Mouse (Mus musculus) limb, embryonic 10.5 days (tissue): ENCODE results near the gene Tcn2. TPM values are rescaled to one million over a fixed set of nuclear protein-coding genes. Genes with fewer than 3 reads are reported as not detected.
A peak's percentile ranks its signal among the peaks of the same experiment; 100 is the strongest.

Source experiments
- DNase-seq: peaks from one replicate; pipeline ENCODE4 v3.0.0-alpha.2; 2017; ENCODE audit warnings: low spot score
- H3K27ac ChIP-seq: fragments of 300-500 bp; sonication (generic); 2 replicates; pipeline ENCODE4 v1.5.1; 2016; ENCODE audit warnings: mild to moderate bottlenecking
- H3K27me3 ChIP-seq: fragments of 300-500 bp; sonication (generic); 2 replicates; pipeline ENCODE4 v1.6.1; 2016; ENCODE audit warnings: low read depth, mild to moderate bottlenecking; ENCODE audit not compliant: poor library complexity, severe bottlenecking
- H3K36me3 ChIP-seq: fragments of 300-500 bp; sonication (generic); 2 replicates; pipeline ENCODE4 v1.6.1; 2016; ENCODE audit warnings: mild to moderate bottlenecking, moderate library complexity
- H3K4me1 ChIP-seq: fragments of 300-500 bp; sonication (generic); 2 replicates; pipeline ENCODE4 v1.6.1; 2016
- H3K4me3 ChIP-seq: fragments of 300-500 bp; sonication (generic); 2 replicates; pipeline ENCODE4 v1.5.1; 2016; ENCODE audit warnings: mild to moderate bottlenecking, moderate library complexity
- H3K9me3 ChIP-seq: fragments of 300-500 bp; sonication (generic); replicated peaks from 2 replicates; pipeline ENCODE4 v1.6.1; 2016; ENCODE audit warnings: mild to moderate bottlenecking
- WGBS: fragments of 180-500 bp; shearing (Covaris S2); methylation state at CpG from one replicate; pipeline ENCODE4 v1.1.7; 2016; 5-methylcytosine and 5-hydroxymethylcytosine counted together
- polyA plus RNA-seq: library from polyadenylated mRNA; unstranded; fragments of >200 nt; fragmentation: Nextera tagmentation; extraction: Ambion mirVana; gene quantifications from 2 replicates; pipeline ENCODE4 v1.2.1, GENCODE M21; 2016

The Tcn2 gene
- 19.5 and 23.9 TPM in 2 replicates for polyA plus RNA-seq

GRCm38 (mm10) chr11:3931511-3932211 is at the start of gene Tcn2:
Tcn2 (minus strand) TSS chr11:3932159.
- H3K36me3 ChIP-seq: no peaks in the 10 kb centered on the region; the same call in 1 of the 2 replicates
- H3K4me1 ChIP-seq: peaks cover 10% of the 10 kb centered on the region
- DNase-seq: peak; percentile 86
- H3K9me3 ChIP-seq: no peaks in the 10 kb centered on the region
- H3K27me3 ChIP-seq: no peaks in the 10 kb centered on the region
- H3K4me3 ChIP-seq: peak within 1 kb of the TSS; percentile 62
- 0% methylated on average over 18 of the region's 26 CpGs for WGBS
- H3K27ac ChIP-seq: peak within 1 kb of the TSS; percentile 75

- H3K9me3 ChIP-seq: no peaks in the 10 kb centered on the region
- H3K4me3 ChIP-seq: no peak overlapping the region
- WGBS: 74% methylated on average over 6 of the region's 6 CpGs
- peaks cover 22% of the 10 kb centered on the region for H3K4me1 ChIP-seq
- H3K27me3 ChIP-seq: peaks cover 31% of the 10 kb centered on the region
- no peak for DNase-seq
- H3K27ac ChIP-seq: no peak overlapping the region
- peaks cover 52% of the 10 kb centered on the region for H3K36me3 ChIP-seq
These were observed 49.6 kb upstream of the Tcn2 start for GRCm38 (mm10) chr11:3981536-3981935.

GRCm38 (mm10) chr11:3978421-3978820 is 46.5 kb upstream of the Tcn2 start:
- no peaks in the 10 kb centered on the region for H3K9me3 ChIP-seq
- H3K36me3 ChIP-seq: peaks cover 84% of the 10 kb centered on the region
- 92% methylated on average over 5 of the region's 5 CpGs for WGBS
- H3K27ac ChIP-seq: no peak overlapping the region
- DNase-seq: no peak
- no peak overlapping the region for H3K4me3 ChIP-seq
- peaks cover 7% of the 10 kb centered on the region for H3K4me1 ChIP-seq
- H3K27me3 ChIP-seq: peaks cover 14% of the 10 kb centered on the region

GRCm38 (mm10) chr11:3976678-3977077 is 44.7 kb upstream of the Tcn2 start, which contains the start of gene 4930556J24Rik:
4930556J24Rik (minus strand) TSS chr11:3976778.
- H3K4me3 ChIP-seq: no peak within 1 kb of the TSS
- peaks cover 99% of the 10 kb centered on the region for H3K36me3 ChIP-seq
- 93% methylated on average over 6 of the region's 6 CpGs for WGBS

GRCm38 (mm10) chr11:3974311-3974710 is 42.4 kb upstream of the Tcn2 start:
- Histone ChIP-seq H3K9me3 (no peaks in the 10 kb centered on the region), H3K27ac (no peak overlapping the region), H3K27me3 (no peaks in the 10 kb centered on the region), H3K4me1 (no peaks in the 10 kb centered on the region), H3K4me3 (no peak overlapping the region), H3K36me3 (peaks cover 100% of the 10 kb centered on the region)
- DNase-seq: no peak
- WGBS: 83% methylated on average over 3 of the region's 3 CpGs

More at GRCm38 (mm10) chr11:3976678-3977077, 44.7 kb upstream of the Tcn2 start, which contains the start of gene 4930556J24Rik:
- H3K9me3 ChIP-seq: no peaks in the 10 kb centered on the region
- H3K4me1 ChIP-seq: no peaks in the 10 kb centered on the region
- DNase-seq: no peak
- H3K27me3 ChIP-seq: no peaks in the 10 kb centered on the region
- no peak within 1 kb of the TSS for H3K27ac ChIP-seq

GRCm38 (mm10) chr11:3973081-3973480 is 41.1 kb upstream of the Tcn2 start:
- WGBS: 91% methylated on average over 7 of the region's 7 CpGs
- no peaks in the 10 kb centered on the region for H3K4me1 ChIP-seq
- no peaks in the 10 kb centered on the region for H3K27me3 ChIP-seq
- no peak for DNase-seq
- no peaks in the 10 kb centered on the region for H3K9me3 ChIP-seq
- H3K4me3 ChIP-seq: no peak overlapping the region
- H3K27ac ChIP-seq: no peak overlapping the region
- peaks cover 100% of the 10 kb centered on the region for H3K36me3 ChIP-seq

GRCm38 (mm10) chr11:3970361-3970760 is 38.4 kb upstream of the Tcn2 start:
- no peaks in the 10 kb centered on the region for H3K9me3 ChIP-seq
- H3K4me1 ChIP-seq: no peaks in the 10 kb centered on the region
- WGBS: 91% methylated on average over 7 of the region's 7 CpGs
- DNase-seq: no peak
- no peak overlapping the region for H3K4me3 ChIP-seq
- H3K36me3 ChIP-seq: peaks cover 85% of the 10 kb centered on the region
- H3K27ac ChIP-seq: no peak overlapping the region
- H3K27me3 ChIP-seq: no peaks in the 10 kb centered on the region

GRCm38 (mm10) chr11:3969837-3970236 is 37.9 kb upstream of the Tcn2 start:
- no peak overlapping the region for H3K4me3 ChIP-seq
- H3K4me1 ChIP-seq: peaks cover 3% of the 10 kb centered on the region
- no peak for DNase-seq
- H3K27ac ChIP-seq: no peak overlapping the region
- no peaks in the 10 kb centered on the region for H3K9me3 ChIP-seq
- 87% methylated on average over 3 of the region's 3 CpGs for WGBS
- H3K27me3 ChIP-seq: no peaks in the 10 kb centered on the region
- peaks cover 79% of the 10 kb centered on the region for H3K36me3 ChIP-seq

GRCm38 (mm10) chr11:3964416-3965172 is 32.6 kb upstream of the Tcn2 start:
- H3K27ac ChIP-seq: peak overlapping the region; percentile 91
- H3K9me3 ChIP-seq: no peaks in the 10 kb centered on the region
- peak overlapping the region; percentile 94 for H3K4me3 ChIP-seq
- no peak for DNase-seq
- peaks cover 7% of the 10 kb centered on the region for H3K4me1 ChIP-seq
- H3K27me3 ChIP-seq: no peaks in the 10 kb centered on the region
- H3K36me3 ChIP-seq: peaks cover 27% of the 10 kb centered on the region
- 17% methylated on average over 11 of the region's 11 CpGs for WGBS

- DNase-seq: peak; percentile 83
- no peaks in the 10 kb centered on the region for H3K27me3 ChIP-seq
- H3K9me3 ChIP-seq: no peaks in the 10 kb centered on the region
- peak within 1 kb of the TSS; percentile 94 for H3K4me3 ChIP-seq
- H3K27ac ChIP-seq: peak within 1 kb of the TSS; percentile 91
- peaks cover 19% of the 10 kb centered on the region for H3K36me3 ChIP-seq
- under 1% methylated on average over 31 of the region's 31 CpGs for WGBS
- peaks cover 7% of the 10 kb centered on the region for H3K4me1 ChIP-seq
These were observed 31.9 kb upstream of the Tcn2 start, which contains the start of gene Pes1 for GRCm38 (mm10) chr11:3963610-3964415. Pes1 (plus strand) TSS chr11:3963975.

GRCm38 (mm10) chr11:3963155-3963554 is 31.2 kb upstream of the Tcn2 start:
- Histone ChIP-seq H3K4me3 (peak overlapping the region; percentile 94), H3K4me1 (peaks cover 7% of the 10 kb centered on the region), H3K27ac (peak overlapping the region; percentile 91), H3K9me3 (no peaks in the 10 kb centered on the region), H3K36me3 (peaks cover 13% of the 10 kb centered on the region), H3K27me3 (no peaks in the 10 kb centered on the region)
- 84% methylated on average over 10 of the region's 10 CpGs for WGBS
- DNase-seq: no peak

- DNase-seq: no peak
- Histone ChIP-seq H3K4me1 (peaks cover 7% of the 10 kb centered on the region), H3K36me3 (peaks cover 5% of the 10 kb centered on the region; the same call in 1 of the 2 replicates), H3K4me3 (no peak overlapping the region), H3K27me3 (no peaks in the 10 kb centered on the region), H3K9me3 (no peaks in the 10 kb centered on the region), H3K27ac (no peak overlapping the region)
- 81% methylated on average over 3 of the region's 3 CpGs for WGBS
These were observed 29.8 kb upstream of the Tcn2 start for GRCm38 (mm10) chr11:3961761-3962160.
